Mouse (Mus musculus): ENCODE data around the gene Gna11. TPM values are rescaled to one million over a fixed set of nuclear protein-coding genes. Genes with fewer than 3 reads are reported as not detected.
A peak's percentile ranks its signal among the peaks of the same experiment; 100 is the strongest.

The Gna11 gene
- polyA plus RNA-seq, 1 experiment from 2014 or later: 24.3 TPM

DNA sequence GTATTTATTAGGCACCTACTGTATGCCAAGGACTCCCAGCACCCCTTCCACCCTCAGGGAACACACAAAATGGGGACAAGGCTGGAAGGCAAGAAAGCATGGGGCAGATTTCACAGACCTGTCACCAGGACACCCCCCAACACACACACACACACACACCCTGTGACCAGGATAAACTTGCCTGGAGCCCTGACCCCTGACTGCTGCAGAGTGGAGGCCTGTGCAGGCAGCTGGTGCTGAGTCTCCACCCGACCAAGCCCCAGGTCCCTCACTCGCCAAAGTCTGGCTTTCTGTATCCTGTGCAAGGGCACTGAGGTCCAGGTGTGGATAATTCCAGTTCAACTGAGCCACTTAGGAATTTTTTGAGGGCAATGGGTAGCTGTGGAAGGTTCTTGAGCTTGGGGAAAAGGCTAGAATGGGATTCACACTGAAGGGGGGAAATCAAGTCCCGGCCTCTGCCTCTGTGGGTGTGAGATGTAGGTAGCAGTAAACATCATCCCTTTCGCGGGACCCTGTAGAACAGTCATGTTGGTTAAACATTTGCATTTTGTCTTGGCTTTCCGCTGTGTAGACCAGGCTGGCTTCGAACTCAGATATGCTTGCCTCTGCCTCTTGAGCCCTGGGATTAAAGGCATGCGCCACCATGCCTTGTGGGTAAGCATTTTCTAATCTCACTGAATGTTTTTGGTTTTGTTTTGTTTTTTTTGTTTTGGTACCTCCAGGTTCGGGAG lies 24.7 kb upstream of the Gna11 start:
- no peak for ATAC-seq (ENCODE audit: low read depth)
- Histone ChIP-seq H3K27ac (ENCODE audit: low read length) (no peak overlapping the region), H3K9me3 (replicated peaks; ENCODE audit: control insufficient read depth, low read length) (no peaks in the 10 kb centered on the region), H3K9ac (ENCODE audit: low read depth, low read length) (no peak overlapping the region), H3K4me1 (ENCODE audit: control insufficient read depth, low read depth, low read length) (peaks cover 49% of the 10 kb centered on the region), H3K27me3 (ENCODE audit: control insufficient read depth, insufficient read depth, low read depth, low read length) (peaks cover 11% of the 10 kb centered on the region), H3K4me2 (ENCODE audit: low read depth, low read length) (no peak overlapping the region), H3K36me3 (ENCODE audit: control insufficient read depth, insufficient read depth) (peaks cover 10% of the 10 kb centered on the region), H3K4me3 (ENCODE audit: low read depth, low read length) (no peak overlapping the region)
- 62% methylated on average over 9 of the region's 9 CpGs for WGBS (ENCODE audit: insufficient replicate concordance)

DNA sequence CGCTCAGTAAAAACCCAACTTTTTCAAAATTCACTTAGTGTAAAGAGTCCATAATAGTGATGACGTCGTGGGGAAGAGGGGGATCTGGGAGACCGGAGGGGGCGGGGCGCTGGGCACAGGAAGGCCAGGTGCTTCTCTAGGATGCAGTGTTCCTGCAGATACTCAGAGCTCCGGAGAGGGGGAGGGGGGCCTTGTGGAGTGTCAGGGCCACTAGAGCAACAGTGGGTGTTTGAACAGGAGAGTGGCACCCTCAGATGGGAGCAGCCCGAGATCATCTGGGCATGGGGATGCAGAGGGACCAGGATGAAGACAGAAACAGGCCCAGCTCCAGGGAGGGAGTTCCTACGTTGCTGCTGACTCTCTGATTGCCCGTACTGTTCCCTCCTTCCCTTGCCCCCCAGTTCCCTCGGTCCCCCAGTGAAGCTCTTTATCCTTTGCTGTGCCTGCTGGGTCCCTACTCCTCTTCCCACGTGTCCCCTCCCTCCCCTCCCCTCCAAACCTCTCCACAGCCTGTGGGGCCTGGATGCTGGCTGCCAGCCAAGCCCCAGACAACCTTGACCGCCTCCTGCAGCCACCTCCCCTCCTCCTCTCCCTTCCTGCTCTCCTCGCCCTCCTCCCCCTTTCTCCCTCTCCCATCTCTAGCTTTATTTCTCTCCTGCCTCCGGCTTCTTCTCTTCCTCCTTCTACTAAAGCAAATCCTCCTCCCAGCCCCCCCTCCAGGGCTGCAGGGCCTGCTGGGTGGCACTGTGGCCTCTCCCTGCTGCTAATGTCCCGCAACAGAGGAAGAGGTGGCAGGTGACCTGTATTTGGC lies 23.6 kb upstream of the Gna11 start:
- Histone ChIP-seq H3K4me1 (ENCODE audit: control insufficient read depth, low read depth, low read length) (peaks cover 53% of the 10 kb centered on the region), H3K9me3 (replicated peaks; ENCODE audit: control insufficient read depth, low read length) (no peaks in the 10 kb centered on the region), H3K36me3 (ENCODE audit: control insufficient read depth, insufficient read depth) (peaks cover 10% of the 10 kb centered on the region), H3K4me2 (ENCODE audit: low read depth, low read length) (no peak overlapping the region), H3K27me3 (ENCODE audit: control insufficient read depth, insufficient read depth, low read depth, low read length) (peaks cover 4% of the 10 kb centered on the region; the same call in 1 of the 2 replicates), H3K4me3 (ENCODE audit: low read depth, low read length) (no peak overlapping the region), H3K27ac (ENCODE audit: low read length) (peak overlapping the region; percentile 37; the same call in 1 of the 2 replicates), H3K9ac (ENCODE audit: low read depth, low read length) (no peak overlapping the region)
- no peak for ATAC-seq (ENCODE audit: low read depth)
- WGBS (ENCODE audit: insufficient replicate concordance): 20% methylated on average over 16 of the region's 16 CpGs

DNA sequence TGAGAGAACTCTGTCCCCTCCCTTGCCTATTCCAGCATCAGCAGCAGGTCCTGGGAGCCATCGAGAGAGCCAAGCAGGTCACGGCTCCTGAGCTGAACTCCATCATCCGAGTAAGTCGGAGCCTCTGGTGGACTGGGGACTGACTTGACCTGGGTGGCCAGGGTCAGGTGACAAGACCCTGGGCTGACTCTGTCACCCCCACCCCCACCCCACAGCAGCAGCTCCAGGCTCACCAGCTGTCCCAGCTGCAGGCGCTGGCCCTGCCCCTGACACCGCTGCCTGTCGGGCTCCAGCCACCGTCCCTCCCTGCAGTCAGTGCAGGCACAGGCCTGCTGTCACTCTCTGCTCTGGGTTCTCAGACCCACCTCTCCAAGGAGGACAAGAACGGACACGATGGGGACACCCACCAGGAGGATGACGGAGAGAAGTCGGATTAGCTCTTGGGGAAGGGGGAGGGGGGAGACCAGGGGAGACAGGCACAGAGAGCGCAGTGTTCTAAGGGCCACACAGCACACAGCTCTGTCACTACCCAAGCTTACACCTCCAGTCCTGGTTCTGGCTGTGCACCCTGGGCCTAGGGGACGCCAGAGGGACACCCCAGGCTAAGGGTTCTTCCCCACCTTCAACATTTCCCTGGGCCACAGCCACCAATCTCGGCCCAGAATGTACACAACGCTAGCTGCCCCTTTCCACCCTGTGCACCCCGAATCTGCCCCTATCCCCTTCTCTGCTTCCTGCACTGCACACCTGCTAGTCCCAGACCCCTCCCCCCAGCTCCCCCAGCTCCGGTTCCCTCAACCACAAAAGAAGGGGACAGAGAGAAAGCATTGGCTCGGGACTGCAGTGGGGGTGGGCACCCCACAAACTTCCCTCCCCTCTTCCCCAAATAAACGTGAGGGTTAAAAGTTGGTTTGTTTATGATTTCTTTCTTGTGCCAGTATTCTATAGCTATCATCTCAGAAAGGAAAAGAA lies 20.6 kb upstream of the Gna11 start:
- 62% methylated on average over 20 of the region's 20 CpGs for WGBS (ENCODE audit: insufficient replicate concordance)
- Histone ChIP-seq H3K4me3 (ENCODE audit: low read depth, low read length) (no peak overlapping the region), H3K9me3 (replicated peaks; ENCODE audit: control insufficient read depth, low read length) (no peaks in the 10 kb centered on the region), H3K36me3 (ENCODE audit: control insufficient read depth, insufficient read depth) (peaks cover 10% of the 10 kb centered on the region), H3K4me1 (ENCODE audit: control insufficient read depth, low read depth, low read length) (peaks cover 57% of the 10 kb centered on the region), H3K9ac (ENCODE audit: low read depth, low read length) (no peak overlapping the region), H3K27ac (ENCODE audit: low read length) (no peak overlapping the region), H3K27me3 (ENCODE audit: control insufficient read depth, insufficient read depth, low read depth, low read length) (no peaks in the 10 kb centered on the region), H3K4me2 (ENCODE audit: low read depth, low read length) (no peak overlapping the region)
- ATAC-seq (ENCODE audit: low read depth): no peak

DNA sequence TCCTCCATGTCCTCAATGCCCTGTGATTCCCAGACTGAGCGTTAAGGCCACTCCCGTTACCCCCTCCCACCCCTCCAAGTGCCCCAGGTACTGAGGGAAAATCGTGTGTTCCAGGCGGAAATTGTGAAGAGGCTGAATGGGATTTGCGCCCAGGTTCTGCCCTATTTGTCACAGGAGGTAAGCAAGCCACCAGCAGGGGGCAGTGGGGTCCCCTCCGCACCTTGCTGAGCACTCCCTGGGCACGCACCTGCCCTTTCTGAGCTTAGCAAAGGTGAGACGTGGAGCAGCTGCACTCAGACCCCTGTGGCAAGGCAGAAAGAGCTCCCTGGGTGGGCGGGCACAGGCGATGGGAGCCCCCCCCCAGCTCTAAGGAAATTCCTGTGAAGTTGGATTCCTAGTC lies 19.7 kb upstream of the Gna11 start:
- peaks cover 10% of the 10 kb centered on the region for H3K36me3 ChIP-seq (ENCODE audit: control insufficient read depth, insufficient read depth)
- ATAC-seq (ENCODE audit: low read depth): no peak
- WGBS (ENCODE audit: insufficient replicate concordance): 53% methylated on average over 10 of the region's 10 CpGs
- no peaks in the 10 kb centered on the region for H3K9me3 ChIP-seq (replicated peaks; ENCODE audit: control insufficient read depth, low read length)
- H3K4me2 ChIP-seq (ENCODE audit: low read depth, low read length): no peak overlapping the region
- H3K4me3 ChIP-seq (ENCODE audit: low read depth, low read length): no peak overlapping the region
- H3K9ac ChIP-seq (ENCODE audit: low read depth, low read length): no peak overlapping the region
- H3K27ac ChIP-seq (ENCODE audit: low read length): no peak overlapping the region
- peaks cover 55% of the 10 kb centered on the region for H3K4me1 ChIP-seq (ENCODE audit: control insufficient read depth, low read depth, low read length)
- H3K27me3 ChIP-seq (ENCODE audit: control insufficient read depth, insufficient read depth, low read depth, low read length): no peaks in the 10 kb centered on the region

DNA sequence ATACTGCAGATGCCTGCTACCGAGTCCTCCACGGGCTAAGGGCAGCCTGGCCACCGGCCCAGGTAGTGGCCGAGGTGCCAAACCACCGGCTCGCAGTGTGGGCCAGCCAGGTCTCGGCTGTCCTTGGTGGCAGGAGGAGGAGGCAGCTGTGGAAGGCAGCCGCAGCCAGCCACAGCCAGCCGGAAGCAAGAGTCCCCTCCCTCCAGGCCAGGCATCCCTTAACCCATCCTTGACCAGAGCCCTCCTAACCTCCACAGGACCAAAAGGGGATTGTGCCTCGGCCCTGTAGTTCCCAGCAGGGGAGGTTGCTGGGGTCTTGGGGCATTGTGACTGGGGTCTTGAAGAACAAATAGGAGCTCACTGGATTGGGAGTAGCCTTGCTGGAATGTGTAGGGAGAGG lies 19.2 kb upstream of the Gna11 start:
- no peak overlapping the region for H3K9ac ChIP-seq (ENCODE audit: low read depth, low read length)
- no peaks in the 10 kb centered on the region for H3K27me3 ChIP-seq (ENCODE audit: control insufficient read depth, insufficient read depth, low read depth, low read length)
- peak overlapping the region; percentile 31; the same call in 1 of the 2 replicates for H3K4me2 ChIP-seq (ENCODE audit: low read depth, low read length)
- H3K27ac ChIP-seq (ENCODE audit: low read length): no peak overlapping the region
- no peak for ATAC-seq (ENCODE audit: low read depth)
- peaks cover 51% of the 10 kb centered on the region for H3K4me1 ChIP-seq (ENCODE audit: control insufficient read depth, low read depth, low read length)
- no peaks in the 10 kb centered on the region for H3K9me3 ChIP-seq (replicated peaks; ENCODE audit: control insufficient read depth, low read length)
- H3K36me3 ChIP-seq (ENCODE audit: control insufficient read depth, insufficient read depth): peaks cover 10% of the 10 kb centered on the region
- no peak overlapping the region for H3K4me3 ChIP-seq (ENCODE audit: low read depth, low read length)
- 32% methylated on average over 10 of the region's 10 CpGs for WGBS (ENCODE audit: insufficient replicate concordance)

DNA sequence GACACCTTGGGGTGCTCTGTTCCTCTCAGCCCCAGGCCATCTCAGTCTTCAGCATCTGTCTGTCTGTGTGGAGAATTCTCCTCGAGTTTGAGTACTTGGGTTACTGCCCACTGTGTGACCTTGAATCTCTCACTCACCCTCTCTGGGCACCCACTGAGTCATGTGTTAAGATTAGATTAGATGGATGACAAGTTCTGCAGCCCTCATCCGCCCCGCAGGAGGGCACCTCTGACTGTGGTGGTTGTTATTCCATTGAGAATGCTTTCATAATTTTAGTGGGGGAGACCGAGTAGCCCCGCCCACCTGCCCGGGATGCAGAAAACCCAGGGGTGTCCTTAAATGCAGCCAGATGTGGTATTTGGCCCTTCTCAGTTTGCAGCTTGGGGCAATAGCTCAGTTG lies 18.5 kb upstream of the Gna11 start:
- no peaks in the 10 kb centered on the region for H3K27me3 ChIP-seq (ENCODE audit: control insufficient read depth, insufficient read depth, low read depth, low read length)
- H3K4me1 ChIP-seq (ENCODE audit: control insufficient read depth, low read depth, low read length): peaks cover 50% of the 10 kb centered on the region
- no peak for ATAC-seq (ENCODE audit: low read depth)
- peak overlapping the region; percentile 46; the same call in 1 of the 2 replicates for H3K9ac ChIP-seq (ENCODE audit: low read depth, low read length)
- H3K4me3 ChIP-seq (ENCODE audit: low read depth, low read length): no peak overlapping the region
- no peak overlapping the region for H3K4me2 ChIP-seq (ENCODE audit: low read depth, low read length)
- no peak overlapping the region for H3K27ac ChIP-seq (ENCODE audit: low read length)
- 30% methylated on average over 6 of the region's 6 CpGs for WGBS (ENCODE audit: insufficient replicate concordance)
- no peaks in the 10 kb centered on the region for H3K9me3 ChIP-seq (replicated peaks; ENCODE audit: control insufficient read depth, low read length)
- H3K36me3 ChIP-seq (ENCODE audit: control insufficient read depth, insufficient read depth): peaks cover 10% of the 10 kb centered on the region

DNA sequence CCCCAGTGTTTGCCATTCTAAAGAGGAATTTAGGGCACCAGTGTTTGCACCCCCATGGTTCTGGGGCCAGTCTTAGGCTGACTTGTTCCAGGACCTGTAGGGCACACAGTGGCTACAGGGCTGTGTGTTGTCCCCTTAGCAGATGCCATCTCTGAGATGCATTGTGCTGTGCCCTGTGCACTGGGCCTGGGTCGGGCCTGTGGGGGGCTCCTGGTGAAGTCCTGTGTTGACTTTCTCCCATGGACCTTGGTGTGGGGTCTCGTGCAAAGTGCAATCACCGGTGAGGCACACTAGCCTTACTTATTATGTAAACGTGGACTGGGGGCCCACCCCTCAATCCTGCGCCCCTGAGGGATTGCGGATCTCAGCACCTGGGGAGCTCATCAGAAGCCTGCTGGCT lies 17.4 kb upstream of the Gna11 start:
- WGBS (ENCODE audit: insufficient replicate concordance): 61% methylated on average over 6 of the region's 6 CpGs
- Histone ChIP-seq H3K4me1 (ENCODE audit: control insufficient read depth, low read depth, low read length) (peaks cover 47% of the 10 kb centered on the region), H3K36me3 (ENCODE audit: control insufficient read depth, insufficient read depth) (peaks cover 10% of the 10 kb centered on the region), H3K9ac (ENCODE audit: low read depth, low read length) (no peak overlapping the region), H3K4me2 (ENCODE audit: low read depth, low read length) (no peak overlapping the region), H3K27me3 (ENCODE audit: control insufficient read depth, insufficient read depth, low read depth, low read length) (no peaks in the 10 kb centered on the region), H3K4me3 (ENCODE audit: low read depth, low read length) (no peak overlapping the region), H3K27ac (ENCODE audit: low read length) (no peak overlapping the region), H3K9me3 (replicated peaks; ENCODE audit: control insufficient read depth, low read length) (no peaks in the 10 kb centered on the region)
- ATAC-seq (ENCODE audit: low read depth): no peak

DNA sequence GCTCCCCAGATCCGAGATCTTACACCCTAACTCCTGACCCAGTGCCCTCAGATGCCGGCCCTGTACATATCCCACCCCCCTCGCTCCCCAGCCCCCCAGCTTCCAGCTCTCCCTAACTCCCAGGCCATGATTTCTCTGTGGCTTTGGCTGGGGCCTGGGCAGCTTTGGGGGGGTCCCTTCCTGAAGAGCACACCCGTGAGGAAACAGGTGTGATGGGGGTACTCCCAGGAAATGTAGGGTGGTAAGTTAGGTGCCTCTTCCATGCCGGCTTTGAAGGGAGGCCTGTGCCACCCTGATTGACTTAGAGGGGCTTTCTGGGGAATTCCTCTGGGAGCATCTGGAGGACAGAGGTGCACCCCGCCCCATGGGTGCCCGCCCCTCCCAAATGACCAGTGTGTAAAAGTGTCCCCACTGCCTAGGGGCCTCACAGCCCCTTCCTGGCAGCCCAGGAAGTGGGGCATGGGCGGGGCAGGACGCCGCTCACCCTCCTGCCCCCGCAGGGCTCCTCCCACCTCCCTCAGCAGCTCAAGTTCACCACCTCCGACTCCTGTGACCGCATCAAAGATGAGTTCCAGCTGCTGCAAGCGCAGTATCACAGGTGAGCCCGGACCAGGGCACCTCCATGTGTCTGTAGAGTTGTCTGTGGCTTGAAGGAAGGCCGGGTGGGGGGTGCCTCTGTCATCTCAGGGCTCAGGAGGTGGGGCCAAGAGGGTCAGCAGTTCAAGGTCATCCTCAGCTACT lies 15.9 kb upstream of the Gna11 start:
- Histone ChIP-seq H3K9me3 (replicated peaks; ENCODE audit: control insufficient read depth, low read length) (no peaks in the 10 kb centered on the region), H3K4me2 (ENCODE audit: low read depth, low read length) (peak overlapping the region; percentile 80), H3K4me1 (ENCODE audit: control insufficient read depth, low read depth, low read length) (peaks cover 47% of the 10 kb centered on the region), H3K27ac (ENCODE audit: low read length) (peak overlapping the region; percentile 87), H3K4me3 (ENCODE audit: low read depth, low read length) (peak overlapping the region; percentile 79), H3K9ac (ENCODE audit: low read depth, low read length) (peak overlapping the region; percentile 88), H3K27me3 (ENCODE audit: control insufficient read depth, insufficient read depth, low read depth, low read length) (no peaks in the 10 kb centered on the region), H3K36me3 (ENCODE audit: control insufficient read depth, insufficient read depth) (peaks cover 10% of the 10 kb centered on the region)
- 3% methylated on average over 16 of the region's 16 CpGs for WGBS (ENCODE audit: insufficient replicate concordance)
- ATAC-seq (ENCODE audit: low read depth): peak; percentile 20

All from liver, embryonic 16.5 days (tissue).